Mouse (Mus musculus) midbrain, embryonic 14.5 days (tissue): ENCODE results near the gene Ros1. TPM values are rescaled to one million over a fixed set of nuclear protein-coding genes. Genes with fewer than 3 reads are reported as not detected.

Experiments
- ATAC-seq: fragments of 200-750 bp; cut with Nextera tagmentation; 2 replicates; pipeline ENCODE4 v1.8.0; 2017; ENCODE audit warnings: moderate number of reproducible peaks, moderate library complexity; ENCODE audit not compliant: low FRiP score, low TSS enrichment
- DNase-seq: peaks from one replicate; pipeline ENCODE4 v3.0.0-alpha.2; 2015
- H3K27ac ChIP-seq: fragments of 300-500 bp; sonication (generic); replicated peaks from 2 replicates; pipeline ENCODE4 v1.5.1; 2014; ENCODE audit warnings: mild to moderate bottlenecking, low read depth, low read length, moderate library complexity
- H3K27me3 ChIP-seq: fragments of 300-500 bp; sonication (generic); 2 replicates; pipeline ENCODE4 v1.6.1; 2014; ENCODE audit warnings: low read length, control low read depth, mixed read lengths; ENCODE audit not compliant: control insufficient read depth, insufficient read depth
- H3K36me3 ChIP-seq: fragments of 300-500 bp; sonication (generic); 2 replicates; pipeline ENCODE4 v1.6.1; 2014; ENCODE audit warnings: low read length, control low read depth; ENCODE audit not compliant: control insufficient read depth, insufficient read depth
- H3K4me1 ChIP-seq: fragments of 300-500 bp; sonication (generic); 2 replicates; pipeline ENCODE4 v1.6.1; 2014; ENCODE audit warnings: mild to moderate bottlenecking, antibody characterized with exemption, low read length, control low read depth; ENCODE audit not compliant: control insufficient read depth, insufficient read depth
- H3K4me2 ChIP-seq: fragments of 300-500 bp; sonication (generic); 2 replicates; pipeline ENCODE4 v1.6.1; 2014; ENCODE audit warnings: mild to moderate bottlenecking, low read length, moderate library complexity
- H3K4me3 ChIP-seq: fragments of 300-500 bp; sonication (generic); replicated peaks from 2 replicates; pipeline ENCODE4 v1.5.1; 2014; ENCODE audit warnings: low read depth, low read length
- H3K9ac ChIP-seq: fragments of 300-500 bp; sonication (generic); replicated peaks from 2 replicates; pipeline ENCODE4 v1.6.1; 2014; ENCODE audit warnings: mild to moderate bottlenecking, low read length, moderate library complexity
- H3K9me3 ChIP-seq: fragments of 300-500 bp; sonication (generic); 2 replicates; pipeline ENCODE4 v1.6.1; 2016; ENCODE audit warnings: low read length, control low read depth, mixed read lengths; ENCODE audit not compliant: control insufficient read depth
- WGBS: fragments of 180-500 bp; shearing (Covaris S2); extraction: QIAGEN DNeasy Blood & Tissue Kit; methylation state at CpG from one replicate; pipeline ENCODE4 v1.1.7; 2014; 5-methylcytosine and 5-hydroxymethylcytosine counted together
- polyA plus RNA-seq: library from polyadenylated mRNA; unstranded; fragments of >200 nt; fragmentation: Nextera tagmentation; extraction: Ambion mirVana; gene quantifications from 2 replicates; pipeline ENCODE4 v1.2.1, GENCODE M21; 2014

The Ros1 gene
- polyA plus RNA-seq: not detected in 2 replicates

GRCm38 (mm10) chr10:52194957-52195852 is at the start of gene Ros1:
TSS of gene Ros1 (minus strand) at chr10:52195244.
- Histone ChIP-seq H3K27ac (no peak within 1 kb of the TSS), H3K36me3 (no peaks in the 10 kb centered on the region), H3K4me2 (no peak within 1 kb of the TSS), H3K9ac (no peak within 1 kb of the TSS), H3K4me3 (no peak within 1 kb of the TSS), H3K4me1 (no peaks in the 10 kb centered on the region), H3K9me3 (no peaks in the 10 kb centered on the region), H3K27me3 (no peaks in the 10 kb centered on the region)
- DNase-seq (no peak), ATAC-seq (no peak)
- WGBS: 90% methylated on average over 7 of the region's 7 CpGs

- Histone ChIP-seq H3K36me3 (no peaks in the 10 kb centered on the region), H3K4me1 (no peaks in the 10 kb centered on the region), H3K27me3 (no peaks in the 10 kb centered on the region), H3K9ac (no peak overlapping the region), H3K27ac (no peak overlapping the region), H3K9me3 (no peaks in the 10 kb centered on the region), H3K4me3 (no peak overlapping the region), H3K4me2 (no peak overlapping the region)
- DNase-seq: peak; percentile 19
- no peak for ATAC-seq
- 54% methylated on average over 7 of the region's 7 CpGs for WGBS
These were observed 47.8 kb upstream of the Ros1 start for GRCm38 (mm10) chr10:52242680-52243323.

GRCm38 (mm10) chr10:52242015-52242414 is 47.0 kb upstream of the Ros1 start:
- Histone ChIP-seq H3K27me3 (no peaks in the 10 kb centered on the region), H3K4me2 (no peak overlapping the region), H3K4me3 (no peak overlapping the region), H3K27ac (no peak overlapping the region), H3K9me3 (no peaks in the 10 kb centered on the region), H3K4me1 (no peaks in the 10 kb centered on the region), H3K9ac (no peak overlapping the region), H3K36me3 (no peaks in the 10 kb centered on the region)
- 92% methylated on average over 5 of the region's 5 CpGs for WGBS
- DNase-seq (no peak), ATAC-seq (no peak)

GRCm38 (mm10) chr10:52235461-52235860 is 40.4 kb upstream of the Ros1 start:
- 0 out of 2 replicates have a peak, but pooled peaks cover 4% of the 10 kb centered on the region for H3K4me1 ChIP-seq
- no peak overlapping the region for H3K4me3 ChIP-seq
- peak overlapping the region; percentile 86; the same call in 1 of the 2 replicates for H3K4me2 ChIP-seq
- no peaks in the 10 kb centered on the region for H3K27me3 ChIP-seq
- no peak for ATAC-seq
- H3K9me3 ChIP-seq: no peaks in the 10 kb centered on the region
- H3K36me3 ChIP-seq: no peaks in the 10 kb centered on the region
- H3K9ac ChIP-seq: no peak overlapping the region
- WGBS: 88% methylated on average over 5 of the region's 5 CpGs
- no peak overlapping the region for H3K27ac ChIP-seq
- DNase-seq: no peak

GRCm38 (mm10) chr10:52234654-52234981 is 39.6 kb upstream of the Ros1 start:
- H3K9me3 ChIP-seq: no peaks in the 10 kb centered on the region
- peak overlapping the region; percentile 86 for H3K4me2 ChIP-seq
- H3K27me3 ChIP-seq: no peaks in the 10 kb centered on the region
- H3K27ac ChIP-seq: no peak overlapping the region
- DNase-seq (peak; percentile 26), ATAC-seq (no peak)
- 0 out of 2 replicates have a peak, but pooled peaks cover 4% of the 10 kb centered on the region for H3K4me1 ChIP-seq
- H3K9ac ChIP-seq: peak overlapping the region; percentile 80; the same call in 1 of the 2 replicates
- 14% methylated on average over 7 of the region's 7 CpGs for WGBS
- peak overlapping the region; percentile 74 for H3K4me3 ChIP-seq
- no peaks in the 10 kb centered on the region for H3K36me3 ChIP-seq

- Histone ChIP-seq H3K9ac (peak overlapping the region; percentile 80), H3K36me3 (no peaks in the 10 kb centered on the region), H3K9me3 (no peaks in the 10 kb centered on the region), H3K27me3 (no peaks in the 10 kb centered on the region), H3K4me3 (peak overlapping the region; percentile 74), H3K27ac (peak overlapping the region; percentile 63; the same call in 1 of the 2 replicates), H3K4me1 (0 out of 2 replicates have a peak, but pooled peaks cover 4% of the 10 kb centered on the region), H3K4me2 (peak overlapping the region; percentile 86)
- ATAC-seq (peak; percentile 71), DNase-seq (peak; percentile 66)
- under 1% methylated on average over 39 of the region's 40 CpGs for WGBS
These were observed 39.1 kb upstream of the Ros1 start for GRCm38 (mm10) chr10:52233969-52234653.

GRCm38 (mm10) chr10:52233301-52233968 is 38.4 kb upstream of the Ros1 start, which contains the start of gene Dcbld1:
TSS of gene Dcbld1 (plus strand) at chr10:52233619.
- Histone ChIP-seq H3K9ac (peak within 1 kb of the TSS; percentile 80), H3K36me3 (no peaks in the 10 kb centered on the region), H3K4me3 (peak within 1 kb of the TSS; percentile 74), H3K27me3 (no peaks in the 10 kb centered on the region), H3K9me3 (no peaks in the 10 kb centered on the region), H3K4me2 (peak within 1 kb of the TSS; percentile 86), H3K27ac (peak within 1 kb of the TSS; percentile 63; the same call in 1 of the 2 replicates), H3K4me1 (0 out of 2 replicates have a peak, but pooled peaks cover 4% of the 10 kb centered on the region)
- ATAC-seq (peak; percentile 93), DNase-seq (peak; percentile 83)
- WGBS: under 1% methylated on average over 57 of the region's 60 CpGs
